Mouse (Mus musculus) bone marrow, adult 2 months (tissue): ENCODE measurements around the gene Fbxo9. TPM values are rescaled to one million over a fixed set of nuclear protein-coding genes. Genes with fewer than 3 reads are reported as not detected.

ENCODE experiments used
- H3K27ac ChIP-seq: fragments of 200-500 bp; 2 replicates; pipeline ENCODE4 v1.5.1; 2012; ENCODE audit warnings: low read depth, mild to moderate bottlenecking, control low read depth, inconsistent platforms, low read length; ENCODE audit not compliant: control insufficient read depth, poor library complexity, insufficient read depth
- H3K4me1 ChIP-seq: fragments of 200-500 bp; 2 replicates; pipeline ENCODE4 v1.6.1; 2011; ENCODE audit warnings: low read length; ENCODE audit not compliant: control insufficient read depth, insufficient read depth
- H3K4me3 ChIP-seq: fragments of 200-500 bp; replicated peaks from 2 replicates; pipeline ENCODE3; 2011; ENCODE audit warnings: mild to moderate bottlenecking, low read depth, low read length, control low read depth; ENCODE audit not compliant: control insufficient read depth
- CTCF ChIP-seq: fragments of 200-500 bp; IDR thresholded peaks from 2 replicates; pipeline ENCODE4 v1.5.1; 2011; ENCODE audit warnings: low read length, control low read depth; ENCODE audit not compliant: control insufficient read depth, insufficient read depth
- POLR2A ChIP-seq: fragments of 200-500 bp; IDR thresholded peaks from 2 replicates; pipeline ENCODE4 v1.6.1; 2011; ENCODE audit warnings: low read depth, mild to moderate bottlenecking, control low read depth, low read length, borderline replicate concordance; ENCODE audit not compliant: control insufficient read depth
- WGBS: fragments of 180-500 bp; shearing (Covaris S2); methylation state at CpG from one replicate; pipeline ENCODE4 v1.1.7; 2018; 5-methylcytosine and 5-hydroxymethylcytosine counted together
- polyA plus RNA-seq: library from polyadenylated mRNA; stranded (reverse); fragments of >200 nt; gene quantifications from 2 replicates; pipeline ENCODE4 v1.2.4, GENCODE M21; 2011; ENCODE audit warnings: low replicate concordance; ENCODE audit not compliant: missing spikeins, insufficient read depth, insufficient read length

The Fbxo9 gene
- polyA plus RNA-seq, 1 experiment = 66.8 TPM

GRCm38 (mm10) chr9:78135658-78136057 is 26.8 kb upstream of the Fbxo9 start:
- 92% methylated on average over 7 of the region's 7 CpGs for WGBS
- no peaks in the 10 kb centered on the region for H3K4me1 ChIP-seq
- TF ChIP-seq CTCF (no peak), POLR2A (no peak)
- H3K4me3 ChIP-seq = no peak overlapping the region
- H3K27ac ChIP-seq = no peak overlapping the region

DNA sequence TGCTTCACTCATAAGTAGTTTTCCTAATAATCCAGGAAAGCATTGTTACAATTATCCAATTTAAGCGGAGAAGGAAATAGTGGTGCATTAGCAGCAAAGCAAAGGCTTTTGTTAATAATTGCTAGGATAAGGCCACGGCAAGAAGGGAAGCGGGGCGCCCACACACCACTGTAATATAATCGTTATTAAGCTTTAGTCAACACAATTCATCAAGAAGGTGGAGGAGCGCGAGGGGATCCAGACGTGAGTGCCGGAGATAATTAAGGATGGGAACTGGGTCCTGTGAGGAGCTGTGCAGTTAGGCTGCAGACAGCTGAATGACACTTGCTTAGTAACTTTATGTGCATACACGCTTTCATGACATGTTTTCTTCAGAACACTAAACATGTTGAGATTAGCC is 17.8 kb upstream of the Fbxo9 start:
- 90% methylated on average over 10 of the region's 10 CpGs for WGBS
- no peak overlapping the region for H3K27ac ChIP-seq
- TF ChIP-seq CTCF = no peak
- TF ChIP-seq POLR2A = no peak
- no peaks in the 10 kb centered on the region for H3K4me1 ChIP-seq
- H3K4me3 ChIP-seq = no peak overlapping the region

GRCm38 (mm10) chr9:78126007-78126406 is 17.1 kb upstream of the Fbxo9 start:
- WGBS = 84% methylated on average over 6 of the region's 6 CpGs
- TF ChIP-seq POLR2A (no peak), CTCF (no peak)
- H3K4me3 ChIP-seq = no peak overlapping the region

DNA sequence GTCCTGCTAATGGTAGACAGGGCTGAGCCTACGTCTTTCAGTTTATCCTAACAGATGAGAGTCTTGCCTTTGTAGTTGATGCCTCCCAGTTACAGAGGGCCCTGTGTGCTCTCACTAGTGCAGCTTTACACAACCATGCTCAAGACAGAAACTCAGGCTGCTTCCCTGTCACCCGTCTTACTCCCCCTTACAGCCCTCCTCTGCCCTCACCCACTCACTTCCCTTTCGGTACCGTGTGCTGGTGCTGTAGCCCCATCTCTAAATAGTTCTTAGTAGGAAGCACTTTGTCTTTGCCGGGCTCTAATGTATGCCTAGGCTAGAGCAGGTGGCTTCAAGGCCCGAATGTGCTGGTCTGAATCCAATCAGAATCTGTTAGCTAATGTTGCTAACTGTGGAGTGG is 15.4 kb upstream of the Fbxo9 start:
- Histone ChIP-seq H3K27ac (no peak overlapping the region; the same call in 1 of the 2 replicates), H3K4me1 (no peaks in the 10 kb centered on the region), H3K4me3 (no peak overlapping the region)
- TF ChIP-seq POLR2A = no peak
- TF ChIP-seq CTCF = no peak
- WGBS = 43% methylated on average over 6 of the region's 6 CpGs

More at GRCm38 (mm10) chr9:78126007-78126406, 17.1 kb upstream of the Fbxo9 start:
- H3K27ac ChIP-seq = no peak overlapping the region
- no peaks in the 10 kb centered on the region for H3K4me1 ChIP-seq

DNA sequence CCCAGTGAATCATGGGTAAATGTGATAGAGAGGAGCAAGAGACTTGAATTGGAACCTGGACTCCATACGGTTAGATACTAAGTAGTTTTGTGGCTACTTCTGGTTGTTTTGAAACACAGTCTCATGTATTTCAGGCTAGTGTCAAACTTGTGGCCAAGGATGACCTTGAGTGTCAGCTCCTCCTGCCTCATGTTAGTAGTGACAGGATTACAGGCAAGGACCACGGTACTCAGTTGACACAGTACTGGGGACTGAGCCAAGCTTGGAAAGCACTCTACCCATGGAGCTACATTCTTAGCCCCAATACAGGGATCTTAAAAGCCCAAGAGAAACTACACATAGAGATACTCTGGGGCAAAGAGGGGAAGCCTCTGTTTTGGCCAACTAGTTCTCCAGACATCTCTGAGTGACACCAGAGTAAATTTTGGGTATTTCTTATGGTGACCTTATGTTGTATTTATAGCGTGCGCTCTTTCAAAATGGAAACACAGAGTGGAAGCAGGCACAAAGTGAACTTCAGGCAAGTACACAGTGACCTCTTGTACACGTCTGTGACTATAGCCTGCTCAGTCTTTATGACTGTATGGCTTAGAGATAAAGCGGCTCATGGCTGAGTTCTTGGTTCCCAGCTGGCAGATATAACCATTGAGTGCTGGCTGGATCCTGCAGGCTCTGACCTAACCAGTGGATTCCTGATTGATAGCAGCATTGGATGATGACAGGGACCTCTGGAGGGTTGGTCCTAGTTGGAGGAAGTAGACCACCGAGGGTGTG is 14.3 kb upstream of the Fbxo9 start:
- no peak overlapping the region for H3K4me3 ChIP-seq
- TF ChIP-seq CTCF (no peak), POLR2A (no peak)
- 84% methylated on average over 7 of the region's 7 CpGs for WGBS
- no peaks in the 10 kb centered on the region for H3K4me1 ChIP-seq
- no peak overlapping the region for H3K27ac ChIP-seq

GRCm38 (mm10) chr9:78121985-78122384 is 13.1 kb upstream of the Fbxo9 start:
- WGBS = 88% methylated on average over 6 of the region's 6 CpGs
- Histone ChIP-seq H3K4me3 (no peak overlapping the region), H3K4me1 (no peaks in the 10 kb centered on the region), H3K27ac (no peak overlapping the region)
- no peak for TF ChIP-seq POLR2A
- TF ChIP-seq CTCF = no peak

GRCm38 (mm10) chr9:78121358-78121757 is 12.5 kb upstream of the Fbxo9 start:
- TF ChIP-seq POLR2A (no peak), CTCF (no peak)
- H3K4me1 ChIP-seq = no peaks in the 10 kb centered on the region
- WGBS = 84% methylated on average over 8 of the region's 8 CpGs
- no peak overlapping the region for H3K27ac ChIP-seq
- H3K4me3 ChIP-seq = no peak overlapping the region

- TF ChIP-seq POLR2A = no peak
- TF ChIP-seq CTCF = no peak
- whole genome bisulfite sequencing = 76% methylated on average over 2 of the region's 2 CpGs
- Histone ChIP-seq H3K27ac (no peak overlapping the region), H3K4me3 (no peak overlapping the region), H3K4me1 (no peaks in the 10 kb centered on the region)
Observed at GRCm38 (mm10) chr9:78117690-78118089, 8.8 kb upstream of the Fbxo9 start.
